Mouse (Mus musculus): ENCODE measurements at regions not wholly inside any gene's neighbourhood (a gene's known extent, or its start where the extent isn't known, plus 50 kb on each side); places are given as distances from the start of the nearest gene placed in this dataset.

GRCm38 (mm10) chr3:130827021-130827420 lies 96.8 kb upstream of the Rpl34 start:
- TF ChIP-seq POLR2A (IDR thresholded peaks at IDR 0.05; ENCODE audit: borderline replicate concordance, insufficient read depth, low read length) (no peak), CTCF (IDR thresholded peaks at IDR 0.05; ENCODE audit: borderline replicate concordance, insufficient read depth, low read depth, low read length) (no peak)
